Mouse (Mus musculus) neural tube, embryonic 14.5 days (tissue): ENCODE measurements at regions not wholly inside any gene's neighbourhood (a gene's known extent, or its start where the extent isn't known, plus 50 kb on each side); places are given as distances from the start of the nearest gene placed in this dataset.

ENCODE experiments used
- ATAC-seq: fragments of 200-750 bp; cut with Nextera tagmentation; 2 replicates; pipeline ENCODE4 v1.8.0; 2017; ENCODE audit warnings: low read depth, mild to moderate bottlenecking, moderate TSS enrichment, moderate library complexity
- H3K27ac ChIP-seq: fragments of 300-500 bp; sonication (generic); 2 replicates; pipeline ENCODE4 v1.5.1; 2014; ENCODE audit warnings: low read depth, mild to moderate bottlenecking, control low read depth, low read length, moderate library complexity, mixed read lengths
- H3K27me3 ChIP-seq: fragments of 300-500 bp; sonication (generic); 2 replicates; pipeline ENCODE4 v1.6.1; 2014; ENCODE audit warnings: low read length; ENCODE audit not compliant: control insufficient read depth, insufficient read depth
- H3K36me3 ChIP-seq: fragments of 300-500 bp; sonication (generic); 2 replicates; pipeline ENCODE4 v1.6.1; 2014; ENCODE audit warnings: low read length, mixed read lengths; ENCODE audit not compliant: control insufficient read depth, insufficient read depth
- H3K4me1 ChIP-seq: fragments of 300-500 bp; sonication (generic); 2 replicates; pipeline ENCODE4 v1.6.1; 2014; ENCODE audit warnings: low read length; ENCODE audit not compliant: control insufficient read depth, insufficient read depth
- H3K4me2 ChIP-seq: fragments of 300-500 bp; sonication (generic); 2 replicates; pipeline ENCODE4 v1.6.1; 2014; ENCODE audit warnings: mild to moderate bottlenecking, low read depth, low read length, control low read depth
- H3K4me3 ChIP-seq: fragments of 300-500 bp; sonication (generic); 2 replicates; pipeline ENCODE4 v1.5.1; 2014; ENCODE audit warnings: low read depth, low read length, control low read depth, mixed read lengths
- H3K9ac ChIP-seq: fragments of 300-500 bp; sonication (generic); replicated peaks from 2 replicates; pipeline ENCODE4 v1.6.1; 2014; ENCODE audit warnings: low read depth, mild to moderate bottlenecking, control low read depth, low read length, mixed read lengths
- H3K9me3 ChIP-seq: fragments of 300-500 bp; sonication (generic); 2 replicates; pipeline ENCODE4 v1.6.1; 2016; ENCODE audit warnings: low read length; ENCODE audit not compliant: control insufficient read depth
- WGBS: fragments of 180-500 bp; shearing (Covaris S2); extraction: QIAGEN DNeasy Blood & Tissue Kit; methylation state at CpG from one replicate; pipeline ENCODE4 v1.1.7; 2014; 5-methylcytosine and 5-hydroxymethylcytosine counted together

DNA sequence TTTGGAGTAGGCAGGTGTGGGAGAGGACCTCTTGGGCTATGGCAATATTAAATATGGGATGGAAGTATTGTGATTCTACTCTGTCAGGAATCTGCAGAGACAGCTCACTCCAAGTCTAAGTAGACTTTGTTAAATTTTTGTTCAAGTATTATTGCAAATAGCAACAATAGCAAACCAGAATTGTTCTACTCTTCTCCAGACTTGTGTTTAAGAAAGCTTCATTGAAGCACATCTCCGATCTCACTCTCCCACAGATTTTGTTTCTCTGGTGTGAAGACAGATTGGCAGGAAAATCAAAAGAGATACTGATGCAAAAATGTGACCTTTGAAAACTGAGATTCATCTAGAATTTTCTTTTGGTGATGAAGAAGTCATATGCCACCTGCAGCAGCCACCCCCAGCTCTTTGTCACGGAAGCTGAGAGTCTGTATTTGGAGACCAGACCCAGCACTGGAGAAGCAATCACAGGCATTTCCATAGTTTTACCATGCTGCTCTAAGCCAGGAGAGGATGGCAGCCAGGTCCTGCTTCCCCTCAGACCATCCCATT is 70.2 kb upstream of the Zfp280d start:
- WGBS, result 91% methylated on average over 2 of the region's 2 CpGs
- H3K4me2 ChIP-seq, result no peak overlapping the region
- ATAC-seq, result no peak

GRCm38 (mm10) chr9:72205815-72206214 is 68.8 kb upstream of the Zfp280d start:
- H3K4me2 ChIP-seq, result no peak overlapping the region
- no peaks in the 10 kb centered on the region for H3K9me3 ChIP-seq
- 80% methylated on average over 7 of the region's 7 CpGs for WGBS
- no peaks in the 10 kb centered on the region for H3K4me1 ChIP-seq
- H3K27ac ChIP-seq, result no peak overlapping the region
- no peaks in the 10 kb centered on the region for H3K36me3 ChIP-seq
- ATAC-seq, result no peak
- H3K27me3 ChIP-seq, result no peaks in the 10 kb centered on the region
- no peak overlapping the region for H3K9ac ChIP-seq
- no peak overlapping the region for H3K4me3 ChIP-seq

More for the DNA sequence above, 70.2 kb upstream of the Zfp280d start:
- Histone ChIP-seq H3K9me3 (no peaks in the 10 kb centered on the region), H3K4me1 (no peaks in the 10 kb centered on the region), H3K4me3 (no peak overlapping the region), H3K9ac (no peak overlapping the region), H3K27ac (no peak overlapping the region), H3K27me3 (no peaks in the 10 kb centered on the region), H3K36me3 (no peaks in the 10 kb centered on the region)

GRCm38 (mm10) chr9:72206911-72207310 is 67.7 kb upstream of the Zfp280d start:
- Histone ChIP-seq H3K27me3 (no peaks in the 10 kb centered on the region), H3K4me2 (no peak overlapping the region), H3K27ac (no peak overlapping the region), H3K9me3 (no peaks in the 10 kb centered on the region), H3K4me3 (no peak overlapping the region), H3K9ac (no peak overlapping the region), H3K36me3 (no peaks in the 10 kb centered on the region), H3K4me1 (no peaks in the 10 kb centered on the region)
- ATAC-seq, result no peak
- 80% methylated on average over 2 of the region's 2 CpGs for WGBS

DNA sequence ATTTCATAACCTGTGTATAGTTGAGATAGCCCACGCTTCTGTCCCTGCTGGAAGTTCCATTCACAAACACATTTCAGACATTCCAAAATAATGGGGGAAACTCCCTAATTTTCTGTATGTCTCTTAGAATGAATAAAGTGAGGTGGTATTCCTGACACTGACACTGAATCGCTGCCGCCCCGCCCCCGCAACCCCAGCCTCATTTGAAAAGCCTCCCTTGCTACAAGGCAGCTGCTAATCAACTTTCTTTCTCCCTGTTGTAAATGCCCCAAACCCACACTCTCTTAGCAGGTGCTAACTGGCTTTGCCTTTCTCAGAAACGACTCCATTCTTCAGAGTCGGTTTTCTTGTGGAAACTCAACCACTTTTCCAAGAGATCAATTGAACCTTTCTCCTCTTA is 66.4 kb upstream of the Zfp280d start:
- no peak for ATAC-seq
- no peaks in the 10 kb centered on the region for H3K27me3 ChIP-seq
- H3K9ac ChIP-seq, result no peak overlapping the region
- 51% methylated on average over 7 of the region's 7 CpGs for WGBS
- no peaks in the 10 kb centered on the region for H3K4me1 ChIP-seq
- no peaks in the 10 kb centered on the region for H3K36me3 ChIP-seq
- H3K27ac ChIP-seq, result no peak overlapping the region
- no peak overlapping the region for H3K4me2 ChIP-seq
- no peak overlapping the region for H3K4me3 ChIP-seq
- H3K9me3 ChIP-seq, result no peaks in the 10 kb centered on the region

DNA sequence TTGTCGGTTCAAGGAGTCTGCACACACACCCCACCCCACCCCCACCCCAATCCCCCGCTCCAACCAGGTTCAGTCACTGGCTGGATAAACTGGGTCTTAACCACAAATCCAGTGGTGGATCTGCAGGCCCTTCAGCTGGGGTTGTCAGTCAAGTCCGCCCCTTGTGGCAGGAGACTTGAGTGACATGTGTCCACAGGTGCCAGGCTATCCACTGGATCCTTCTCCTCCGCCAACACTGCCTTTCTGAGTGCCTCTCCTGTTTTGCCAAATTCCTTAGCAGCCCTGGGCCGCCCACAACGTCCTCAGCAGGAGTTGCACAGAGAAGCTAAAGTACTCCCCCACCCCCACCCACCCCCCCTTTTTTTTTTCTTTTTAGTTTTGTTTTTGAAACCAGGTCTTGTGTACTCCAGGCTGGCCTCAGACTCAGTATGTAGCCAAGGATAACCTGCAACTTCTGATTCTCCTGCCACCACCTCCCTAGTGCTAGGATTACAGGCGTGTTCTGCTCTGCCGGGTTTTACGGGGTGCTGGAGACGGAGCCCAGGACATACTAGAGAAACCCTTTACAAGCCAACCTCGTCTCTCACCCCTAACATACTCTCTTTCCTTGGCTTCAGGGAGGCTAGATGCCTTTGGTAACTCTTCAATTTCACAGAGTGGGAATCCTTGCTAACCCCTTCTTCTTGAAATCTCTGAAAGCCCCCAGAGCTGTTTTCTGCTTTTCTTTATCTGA is 57.2 kb upstream of the Zfp280d start:
- no peaks in the 10 kb centered on the region for H3K27me3 ChIP-seq
- no peaks in the 10 kb centered on the region for H3K4me1 ChIP-seq
- no peaks in the 10 kb centered on the region; the same call in 1 of the 2 replicates for H3K9me3 ChIP-seq
- H3K9ac ChIP-seq, result no peak overlapping the region
- H3K4me2 ChIP-seq, result no peak overlapping the region
- H3K36me3 ChIP-seq, result no peaks in the 10 kb centered on the region
- 67% methylated on average over 11 of the region's 11 CpGs for WGBS
- ATAC-seq, result no peak
- no peak overlapping the region for H3K4me3 ChIP-seq
- H3K27ac ChIP-seq, result no peak overlapping the region

- H3K4me3 ChIP-seq, result no peak overlapping the region
- no peak overlapping the region for H3K27ac ChIP-seq
- H3K27me3 ChIP-seq, result no peaks in the 10 kb centered on the region
- no peaks in the 10 kb centered on the region; the same call in 1 of the 2 replicates for H3K9me3 ChIP-seq
- no peak for ATAC-seq
- H3K36me3 ChIP-seq, result no peaks in the 10 kb centered on the region
- no peak overlapping the region for H3K4me2 ChIP-seq
- H3K4me1 ChIP-seq, result no peaks in the 10 kb centered on the region
- WGBS, result 48% methylated on average over 7 of the region's 7 CpGs
- H3K9ac ChIP-seq, result no peak overlapping the region
These were observed 55.9 kb upstream of the Zfp280d start for GRCm38 (mm10) chr9:72218736-72219135.

DNA sequence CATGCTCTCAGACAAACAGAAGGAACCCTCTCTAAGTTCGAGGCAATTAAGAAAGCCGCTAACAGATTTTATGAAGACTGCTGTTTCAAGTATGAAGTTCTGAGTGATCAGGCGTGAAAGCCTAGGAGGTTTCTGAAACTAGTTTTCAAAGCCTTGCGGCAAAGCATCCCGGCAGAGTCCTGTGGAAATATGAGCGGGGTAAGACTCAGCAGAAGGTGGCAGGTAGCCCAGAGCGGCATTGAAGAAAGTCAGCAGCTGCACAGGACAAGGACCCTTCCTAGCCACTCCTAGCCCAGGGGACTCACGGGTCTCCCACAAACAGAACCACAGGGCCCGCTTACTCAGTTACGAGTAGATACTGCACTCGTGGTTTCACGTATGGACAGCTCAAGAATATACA is 54.8 kb upstream of the Zfp280d start:
- Histone ChIP-seq H3K27ac (no peak overlapping the region), H3K36me3 (no peaks in the 10 kb centered on the region), H3K4me1 (no peaks in the 10 kb centered on the region), H3K9me3 (no peaks in the 10 kb centered on the region), H3K4me3 (no peak overlapping the region), H3K27me3 (no peaks in the 10 kb centered on the region), H3K4me2 (no peak overlapping the region), H3K9ac (no peak overlapping the region)
- WGBS, result 85% methylated on average over 12 of the region's 12 CpGs
- no peak for ATAC-seq

GRCm38 (mm10) chr9:72221333-72221732 is 53.3 kb upstream of the Zfp280d start:
- no peaks in the 10 kb centered on the region for H3K36me3 ChIP-seq
- no peak overlapping the region for H3K4me2 ChIP-seq
- H3K4me3 ChIP-seq, result no peak overlapping the region
- H3K27ac ChIP-seq, result no peak overlapping the region
- no peaks in the 10 kb centered on the region for H3K27me3 ChIP-seq
- H3K4me1 ChIP-seq, result no peaks in the 10 kb centered on the region
- no peaks in the 10 kb centered on the region for H3K9me3 ChIP-seq
- no peak for ATAC-seq
- H3K9ac ChIP-seq, result no peak overlapping the region
- WGBS, result 89% methylated on average over 5 of the region's 5 CpGs
